Mouse (Mus musculus) stomach, postnatal 0 days (tissue): ENCODE data around the gene Mlana. TPM values are rescaled to one million over a fixed set of nuclear protein-coding genes. Genes with fewer than 3 reads are reported as not detected.

Experiments
- ATAC-seq: fragments of 200-750 bp; cut with Nextera tagmentation; 2 replicates; pipeline ENCODE4 v1.8.0; 2017; ENCODE audit not compliant: low FRiP score, low TSS enrichment
- DNase-seq: peaks from one replicate; pipeline ENCODE4 v3.0.0-alpha.2; 2016; ENCODE audit warnings: low spot score
- H3K27ac ChIP-seq: fragments of 300-500 bp; sonication (generic); replicated peaks from 2 replicates; pipeline ENCODE4 v1.5.1; 2014; ENCODE audit warnings: mild to moderate bottlenecking, control low read depth
- H3K27me3 ChIP-seq: fragments of 300-500 bp; sonication (generic); 2 replicates; pipeline ENCODE4 v1.6.1; 2014; ENCODE audit warnings: low read length; ENCODE audit not compliant: control insufficient read depth, insufficient read depth
- H3K36me3 ChIP-seq: fragments of 300-500 bp; sonication (generic); 2 replicates; pipeline ENCODE4 v1.6.1; 2014; ENCODE audit warnings: low read length, mixed read lengths; ENCODE audit not compliant: control insufficient read depth, insufficient read depth
- H3K4me1 ChIP-seq: fragments of 300-500 bp; sonication (generic); replicated peaks from 2 replicates; pipeline ENCODE4 v1.6.1; 2014; ENCODE audit warnings: antibody characterized with exemption; ENCODE audit not compliant: control insufficient read depth, insufficient read depth
- H3K4me2 ChIP-seq: fragments of 300-500 bp; sonication (generic); replicated peaks from 2 replicates; pipeline ENCODE4 v1.6.1; 2014; ENCODE audit warnings: low read depth, mild to moderate bottlenecking, control low read depth, moderate library complexity
- H3K4me3 ChIP-seq: fragments of 300-500 bp; sonication (generic); 2 replicates; pipeline ENCODE4 v1.5.1; 2014; ENCODE audit warnings: low read depth, low read length, control low read depth
- H3K9ac ChIP-seq: fragments of 300-500 bp; sonication (generic); 2 replicates; pipeline ENCODE4 v1.6.1; 2014; ENCODE audit warnings: mild to moderate bottlenecking, low read length, control low read depth, mixed read lengths
- H3K9me3 ChIP-seq: fragments of 300-500 bp; sonication (generic); 2 replicates; pipeline ENCODE4 v1.6.1; 2016; ENCODE audit warnings: low read length; ENCODE audit not compliant: control insufficient read depth
- CTCF ChIP-seq: IDR thresholded peaks from 2 replicates; pipeline ENCODE4 v1.5.1; 2016; ENCODE audit warnings: antibody characterized with exemption, low read depth, mild to moderate bottlenecking, moderate library complexity
- EP300 ChIP-seq: optimal IDR thresholded peaks from 2 replicates; pipeline ENCODE3; 2016; ENCODE audit warnings: antibody characterized with exemption
- WGBS: fragments of 180-500 bp; shearing (Covaris S2); extraction: QIAGEN DNeasy Blood & Tissue Kit; methylation state at CpG from one replicate; pipeline ENCODE4 v1.1.7; 2014; 5-methylcytosine and 5-hydroxymethylcytosine counted together
- polyA plus RNA-seq: library from polyadenylated mRNA; unstranded; fragments of >200 nt; fragmentation: Nextera tagmentation; extraction: Ambion mirVana; gene quantifications from 2 replicates; pipeline ENCODE4 v1.2.1, GENCODE M21; 2015

Mlana gene
- polyA plus RNA-seq, 1 experiment from 2014 or later: not detected

- TF ChIP-seq EP300 (no peak), CTCF (no peak)
- 74% methylated on average over 3 of the region's 3 CpGs for WGBS
These were observed 11.8 kb downstream of the Mlana start for GRCm38 (mm10) chr19:29709461-29709860.

GRCm38 (mm10) chr19:29713451-29713850 lies 15.8 kb downstream of the Mlana start:
- no peak overlapping the region for H3K4me2 ChIP-seq
- H3K4me3 ChIP-seq: no peak overlapping the region
- no peaks in the 10 kb centered on the region for H3K27me3 ChIP-seq
- H3K9ac ChIP-seq: no peak overlapping the region
- WGBS: 88% methylated on average over 4 of the region's 4 CpGs
- no peaks in the 10 kb centered on the region for H3K9me3 ChIP-seq
- H3K4me1 ChIP-seq: no peaks in the 10 kb centered on the region
- TF ChIP-seq CTCF (no peak), EP300 (no peak)
- DNase-seq: no peak
- H3K36me3 ChIP-seq: peaks cover 6% of the 10 kb centered on the region; the same call in 1 of the 2 replicates
- ATAC-seq: no peak
- H3K27ac ChIP-seq: no peak overlapping the region

More at GRCm38 (mm10) chr19:29709461-29709860, 11.8 kb downstream of the Mlana start:
- H3K4me1 ChIP-seq: no peaks in the 10 kb centered on the region
- H3K9me3 ChIP-seq: no peaks in the 10 kb centered on the region
- DNase-seq (no peak), ATAC-seq (no peak)
- H3K36me3 ChIP-seq: no peaks in the 10 kb centered on the region
- no peak overlapping the region for H3K4me2 ChIP-seq
- H3K9ac ChIP-seq: no peak overlapping the region
- H3K27me3 ChIP-seq: no peaks in the 10 kb centered on the region
- H3K4me3 ChIP-seq: no peak overlapping the region
- no peak overlapping the region for H3K27ac ChIP-seq

DNA sequence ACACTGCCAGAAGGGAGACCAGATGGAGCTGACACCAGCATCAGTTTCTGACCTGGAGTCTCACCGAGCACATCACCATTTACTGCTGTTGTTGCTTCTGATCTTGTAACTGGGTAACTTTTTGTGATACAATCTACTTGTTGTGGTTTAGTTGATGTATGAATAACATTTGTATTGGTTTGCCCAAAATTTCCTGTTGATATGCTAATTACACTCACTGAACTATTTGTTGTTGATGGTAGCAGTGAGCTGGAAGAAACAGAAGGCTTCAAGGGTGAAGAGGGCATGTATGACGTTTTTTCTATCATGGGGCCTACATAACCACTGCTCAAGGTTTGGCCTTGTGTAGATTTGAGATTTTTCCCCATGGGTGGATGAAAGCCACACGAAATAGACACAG lies 20.2 kb downstream of the Mlana start:
- peaks cover 6% of the 10 kb centered on the region; the same call in 1 of the 2 replicates for H3K36me3 ChIP-seq
- no peaks in the 10 kb centered on the region for H3K9me3 ChIP-seq
- DNase-seq (no peak), ATAC-seq (no peak)
- H3K4me1 ChIP-seq: no peaks in the 10 kb centered on the region
- TF ChIP-seq EP300 (no peak), CTCF (no peak)
- no peak overlapping the region for H3K4me2 ChIP-seq
- no peak overlapping the region for H3K27ac ChIP-seq
- no peak overlapping the region for H3K4me3 ChIP-seq
- H3K27me3 ChIP-seq: no peaks in the 10 kb centered on the region
- H3K9ac ChIP-seq: no peak overlapping the region
- 91% methylated on average over 3 of the region's 3 CpGs for WGBS

GRCm38 (mm10) chr19:29718476-29718875 lies 20.9 kb downstream of the Mlana start:
- WGBS: 99% methylated on average over 3 of the region's 3 CpGs
- Histone ChIP-seq H3K9me3 (no peaks in the 10 kb centered on the region), H3K4me2 (no peak overlapping the region), H3K4me3 (no peak overlapping the region), H3K27ac (no peak overlapping the region), H3K9ac (no peak overlapping the region), H3K27me3 (no peaks in the 10 kb centered on the region), H3K4me1 (no peaks in the 10 kb centered on the region), H3K36me3 (peaks cover 6% of the 10 kb centered on the region; the same call in 1 of the 2 replicates)
- DNase-seq (no peak), ATAC-seq (no peak)
- TF ChIP-seq CTCF (no peak), EP300 (no peak)

DNA sequence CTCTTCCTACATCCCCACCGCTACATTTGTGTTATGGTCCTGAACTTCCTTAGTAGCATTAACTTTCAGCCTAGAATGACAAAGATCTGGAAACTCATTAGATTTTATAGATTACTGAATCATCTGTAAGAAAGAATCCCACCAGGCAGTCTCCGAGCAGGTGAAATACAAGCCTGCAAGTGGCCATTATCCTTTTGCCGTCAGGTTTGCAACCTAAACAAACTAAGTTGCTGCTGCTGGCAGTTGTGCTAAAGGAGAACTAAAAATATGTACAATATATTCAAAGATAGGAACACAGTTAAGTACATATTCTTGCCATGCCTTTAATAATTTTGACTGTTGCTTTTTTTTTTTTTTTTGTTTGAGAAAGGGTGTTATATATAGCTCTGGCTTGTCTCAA lies 37.8 kb downstream of the Mlana start:
- Histone ChIP-seq H3K9ac (no peak overlapping the region), H3K4me2 (no peak overlapping the region), H3K9me3 (no peaks in the 10 kb centered on the region), H3K27me3 (no peaks in the 10 kb centered on the region), H3K4me1 (no peaks in the 10 kb centered on the region), H3K36me3 (no peaks in the 10 kb centered on the region), H3K27ac (no peak overlapping the region), H3K4me3 (no peak overlapping the region)
- TF ChIP-seq CTCF (no peak), EP300 (no peak)
- no peak for DNase-seq
- ATAC-seq: no peak
- 72% methylated on average over 3 of the region's 3 CpGs for WGBS

DNA sequence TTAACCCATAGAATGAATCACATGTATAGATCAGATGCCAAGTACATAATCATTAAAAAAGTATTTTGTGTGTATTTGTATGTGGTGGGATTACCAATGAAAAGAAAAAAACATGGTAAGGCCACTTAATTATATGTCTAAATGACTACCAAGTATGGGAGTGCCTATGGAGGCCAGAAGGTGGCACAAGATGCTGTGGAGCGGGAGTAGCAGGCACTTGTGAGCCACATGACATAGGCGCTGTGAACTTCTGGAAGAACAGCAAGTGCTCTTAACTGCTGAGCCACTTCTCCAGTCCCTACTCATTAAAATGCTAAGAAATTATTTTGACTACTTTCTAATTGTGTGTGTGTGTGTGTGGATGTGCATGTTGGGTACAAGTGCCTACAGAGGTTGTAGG lies 42.0 kb downstream of the Mlana start:
- TF ChIP-seq EP300 (no peak), CTCF (peak; percentile 48)
- no peak overlapping the region for H3K27ac ChIP-seq
- H3K4me3 ChIP-seq: no peak overlapping the region
- H3K4me2 ChIP-seq: no peak overlapping the region
- H3K27me3 ChIP-seq: no peaks in the 10 kb centered on the region
- 88% methylated on average over 2 of the region's 2 CpGs for whole genome bisulfite sequencing
- DNase-seq: no peak
- ATAC-seq: no peak
- no peak overlapping the region for H3K9ac ChIP-seq
- H3K4me1 ChIP-seq: no peaks in the 10 kb centered on the region
- no peaks in the 10 kb centered on the region for H3K9me3 ChIP-seq
- H3K36me3 ChIP-seq: no peaks in the 10 kb centered on the region
